Mouse (Mus musculus) MEL (cell line): ENCODE data around the gene Wfdc3. TPM values are rescaled to one million over a fixed set of nuclear protein-coding genes. Genes with fewer than 3 reads are reported as not detected.
A peak's percentile ranks its signal among the peaks of the same experiment; 100 is the strongest.

ENCODE experiments used
- DNase-seq: peaks from one replicate; pipeline ENCODE4 v3.0.0; 2011; ENCODE audit warnings: low read depth, low spot score
- H3K27ac ChIP-seq: 2 replicates; pipeline ENCODE4 v1.5.1; 2012; ENCODE audit warnings: low read depth, mild to moderate bottlenecking, control low read depth, low read length, moderate library complexity; ENCODE audit not compliant: control insufficient read depth
- H3K27me3 ChIP-seq, 2 experiments: fragments of 150-350 bp in 1 of 2; sonication (generic) in 1 of 2; 2 replicates each; pipeline ENCODE4 v1.6.1; 2012; ENCODE audit warnings: low read length in 2 of 2, mild to moderate bottlenecking in 2 of 2, improper control_type of control experiment in 1 of 2, moderate library complexity in 1 of 2; ENCODE audit not compliant: insufficient read depth in 2 of 2, control insufficient read depth in 1 of 2
- H3K36me3 ChIP-seq, 2 experiments: 2 replicates each; pipeline ENCODE4 v1.6.1; 2012 to 2014; ENCODE audit warnings: low read length in 2 of 2, improper control_type of control experiment in 1 of 2, inconsistent platforms in 1 of 2, mild to moderate bottlenecking in 1 of 2; ENCODE audit not compliant: insufficient read depth in 2 of 2, control insufficient read depth in 1 of 2
- H3K4me1 ChIP-seq, 2 experiments: fragments of 150-350 bp in 1 of 2; sonication (generic) in 1 of 2; 2 replicates each; pipeline ENCODE4 v1.6.1; 2012; ENCODE audit warnings: low read length in 2 of 2, improper control_type of control experiment in 1 of 2, mild to moderate bottlenecking in 1 of 2; ENCODE audit not compliant: insufficient read depth in 2 of 2, control insufficient read depth in 1 of 2
- H3K4me3 ChIP-seq, 2 experiments: fragments of 150-350 bp in 1 of 2; sonication (generic) in 1 of 2; 2 replicates each; pipeline ENCODE4 v1.5.1; 2012; ENCODE audit warnings: low read depth in 2 of 2, low read length in 2 of 2, mild to moderate bottlenecking in 2 of 2, moderate library complexity in 2 of 2, control low read depth in 1 of 2, improper control_type of control experiment in 1 of 2; ENCODE audit not compliant: control insufficient read depth in 1 of 2, insufficient read depth in 1 of 2
- H3K79me2 ChIP-seq: 2 replicates; pipeline ENCODE4 v1.6.1; 2012; ENCODE audit warnings: mild to moderate bottlenecking, low read length, moderate library complexity; ENCODE audit not compliant: control insufficient read depth, poor library complexity, insufficient read depth
- H3K9ac ChIP-seq: 2 replicates; pipeline ENCODE4 v1.6.1; 2012; ENCODE audit warnings: low read depth, mild to moderate bottlenecking, control low read depth, low read length, moderate library complexity; ENCODE audit not compliant: control insufficient read depth, poor library complexity, severe bottlenecking
- H3K9me3 ChIP-seq: fragments of 150-350 bp; sonication (generic); replicated peaks from 2 replicates; pipeline ENCODE4 v1.6.1; 2012; ENCODE audit warnings: mild to moderate bottlenecking, low read length, improper control_type of control experiment, moderate library complexity; ENCODE audit not compliant: insufficient read depth
- CHD2 ChIP-seq: IDR thresholded peaks from 2 replicates; pipeline ENCODE4 v1.6.1; 2011; ENCODE audit warnings: low read length, improper control_type of control experiment
- CTCF ChIP-seq, 3 experiments: IDR thresholded peaks in 2 of 3; conservative IDR thresholded peaks in 1 of 3; 2 replicates each; pipeline ENCODE4 v1.5.1; 2011 to 2012; ENCODE audit warnings: low read length in 3 of 3, low read depth in 2 of 3, mild to moderate bottlenecking in 2 of 3, improper control_type of control experiment in 1 of 3, inconsistent platforms in 1 of 3, mixed read lengths in 1 of 3, moderate library complexity in 1 of 3; ENCODE audit not compliant: control insufficient read depth in 1 of 3, insufficient read depth in 1 of 3, poor library complexity in 1 of 3, severe bottlenecking in 1 of 3
- ELF1 ChIP-seq: IDR thresholded peaks from 2 replicates; pipeline ENCODE4 v1.6.1; 2014; ENCODE audit warnings: low read depth, mild to moderate bottlenecking, inconsistent platforms, low read length, improper control_type of control experiment, moderate library complexity
- GABPA ChIP-seq: IDR thresholded peaks from 2 replicates; pipeline ENCODE4 v1.6.1; 2012; ENCODE audit warnings: low read depth, mild to moderate bottlenecking, inconsistent platforms, low read length, improper control_type of control experiment, moderate library complexity
- GATA1 ChIP-seq: IDR thresholded peaks from 2 replicates; pipeline ENCODE4 v1.6.1; 2011; ENCODE audit warnings: low read depth, low read length, improper control_type of control experiment
- HCFC1 ChIP-seq: IDR thresholded peaks from 2 replicates; pipeline ENCODE4 v1.6.1; 2012; ENCODE audit warnings: low read depth, mild to moderate bottlenecking, inconsistent platforms, low read length, improper control_type of control experiment, moderate library complexity
- JUND ChIP-seq: IDR thresholded peaks from 2 replicates; pipeline ENCODE4 v1.6.1; 2011; ENCODE audit warnings: low read depth, mild to moderate bottlenecking, improper control_type of control experiment, low read length
- MEF2A ChIP-seq: IDR thresholded peaks from 2 replicates; pipeline ENCODE4 v1.6.1; 2014; ENCODE audit warnings: low read depth, mild to moderate bottlenecking, inconsistent platforms, low read length, improper control_type of control experiment; ENCODE audit not compliant: poor library complexity, insufficient replicate concordance, severe bottlenecking; ENCODE audit errors: extremely low read depth
- POLR2A ChIP-seq, 2 experiments: IDR thresholded peaks; 2 replicates each; pipeline ENCODE4 v1.6.1; 2011 to 2012; ENCODE audit warnings: low read length in 2 of 2, mild to moderate bottlenecking in 2 of 2, control low read depth in 1 of 2, improper control_type of control experiment in 1 of 2, low read depth in 1 of 2, moderate library complexity in 1 of 2; ENCODE audit not compliant: control insufficient read depth in 1 of 2, insufficient read depth in 1 of 2, poor library complexity in 1 of 2
- POLR2AphosphoS2 ChIP-seq: IDR thresholded peaks from 2 replicates; pipeline ENCODE4 v1.6.1; 2011; ENCODE audit warnings: low read length, improper control_type of control experiment
- POLR2AphosphoS5 ChIP-seq: IDR thresholded peaks from 2 replicates; pipeline ENCODE4 v1.6.1; 2012; ENCODE audit warnings: low read depth, borderline replicate concordance, mild to moderate bottlenecking, inconsistent platforms, low read length, moderate library complexity, mixed read lengths
- RAD21 ChIP-seq: IDR thresholded peaks from 2 replicates; pipeline ENCODE4 v1.6.1; 2011; ENCODE audit warnings: mild to moderate bottlenecking, low read depth, low read length, improper control_type of control experiment
- TAL1 ChIP-seq: IDR thresholded peaks from 2 replicates; pipeline ENCODE4 v1.6.1; 2012; ENCODE audit warnings: mild to moderate bottlenecking, inconsistent platforms, low read length, moderate library complexity, mixed read lengths
- USF1 ChIP-seq: IDR thresholded peaks from 2 replicates; pipeline ENCODE4 v1.6.1; 2014; ENCODE audit warnings: low read depth, mild to moderate bottlenecking, inconsistent platforms, low read length, improper control_type of control experiment, moderate library complexity
- polyA plus RNA-seq, 2 experiments: library from polyadenylated mRNA; stranded (reverse) in 1 of 2; unstranded in 1 of 2; fragments of >175 nt in 1 of 2; fragments of >200 nt in 1 of 2; gene quantifications; 2 replicates each; pipeline versions ENCODE4 v1.2.1 to v1.2.4; 2012; ENCODE audit warnings: low replicate concordance in 2 of 2, low read depth in 1 of 2; ENCODE audit not compliant: insufficient read length in 2 of 2, insufficient read depth in 1 of 2, missing spikeins in 1 of 2
- total RNA-seq: library from RNA; depleted of rRNA; stranded (reverse); fragments of 300-350 nt; gene quantifications from 2 replicates; pipeline ENCODE4 v1.2.3, GENCODE M21; 2012

Wfdc3 gene
- total and polyA plus RNA-seq, 3 experiments, result 0.31 to 0.40 TPM; not detected in 1

- TF ChIP-seq RAD21 (no peak), USF1 (no peak), ELF1 (no peak), GABPA (no peak), CHD2 (no peak)
- Histone ChIP-seq H3K36me3 (no peaks in the 10 kb centered on the region), H3K27ac (no peak overlapping the region), H3K9me3 (no peaks in the 10 kb centered on the region), H3K4me1 (peaks cover 2% of the 10 kb centered on the region in 2 experiments; a peak in 1 of 4 replicates), H3K4me3 (no peak overlapping the region), H3K27me3 (peaks cover 0 to 8% of the 10 kb centered on the region in 2 experiments; a peak in 2 of 4 replicates), H3K79me2 (no peaks in the 10 kb centered on the region), H3K9ac (no peak overlapping the region)
- DNase-seq, result no peak
Measured at GRCm38 (mm10) chr2:164734839-164735238, 10.9 kb downstream of the Wfdc3 start.

GRCm38 (mm10) chr2:164733259-164733658, 12.5 kb downstream of the Wfdc3 start:
- peaks cover 1 to 5% of the 10 kb centered on the region in 2 experiments; a peak in 3 of 4 replicates for H3K27me3 ChIP-seq
- H3K27ac ChIP-seq, result no peak overlapping the region
- H3K9me3 ChIP-seq, result no peaks in the 10 kb centered on the region
- no peaks in the 10 kb centered on the region for H3K36me3 ChIP-seq
- DNase-seq, result no peak
- no peaks in the 10 kb centered on the region for H3K79me2 ChIP-seq
- no peak overlapping the region for H3K9ac ChIP-seq
- no peak for TF ChIP-seq POLR2AphosphoS5
- TF ChIP-seq RAD21, result no peak
- no peak for TF ChIP-seq USF1
- no peak for TF ChIP-seq GABPA
- no peak for TF ChIP-seq MEF2A
- no peak for TF ChIP-seq ELF1
- TF ChIP-seq POLR2A (IDR thresholded peaks at IDR 0.05; ENCODE audit: control insufficient read depth in 1 of 2, insufficient read depth in 1 of 2, low read depth in 1 of 2, low read length in 2 of 2, poor library complexity in 1 of 2), result no peak
- no peak for TF ChIP-seq POLR2AphosphoS2
- TF ChIP-seq HCFC1, result no peak
- TF ChIP-seq TAL1, result no peak
- TF ChIP-seq GATA1, result no peak
- no peak for TF ChIP-seq CTCF (IDR thresholded peaks at IDR 0.05 in 2 of 3, conservative IDR thresholded peaks at IDR 0.05 in 1 of 3; ENCODE audit: control insufficient read depth in 1 of 3, insufficient read depth in 1 of 3, low read depth in 2 of 3, low read length in 3 of 3, poor library complexity in 1 of 3, severe bottlenecking in 1 of 3)
- TF ChIP-seq, all 39 proteins: peak for 0
- Histone ChIP-seq H3K4me1 (0 out of 4 replicates have a peak, but pooled peaks cover 0 to 2% of the 10 kb centered on the region in 2 experiments), H3K4me3 (no peak overlapping the region)

GRCm38 (mm10) chr2:164731719-164732118, 14.0 kb downstream of the Wfdc3 start:
- Histone ChIP-seq H3K9ac (no peak overlapping the region), H3K4me1 (0 out of 4 replicates have a peak, but pooled peaks cover 0 to 2% of the 10 kb centered on the region in 2 experiments)
- no peak for DNase-seq
- TF ChIP-seq GATA1, result 0 out of 2 replicates have a peak, but pooled peaks have one; percentile 5
- TF ChIP-seq JUND, result no peak
- TF ChIP-seq, all 39 proteins: peak for 1
- Histone ChIP-seq H3K79me2 (no peaks in the 10 kb centered on the region), H3K9me3 (no peaks in the 10 kb centered on the region), H3K27me3 (peaks cover 1 to 11% of the 10 kb centered on the region in 2 experiments; a peak in 2 of 4 replicates), H3K4me3 (no peak overlapping the region), H3K27ac (no peak overlapping the region), H3K36me3 (no peaks in the 10 kb centered on the region)
